ENCODE assay signal across 8 mouse cellular contexts in genomic region chr11:61854211-61854987, GRCm38 (mm10). TPM values are rescaled to one million over a fixed set of nuclear protein-coding genes. Genes with fewer than 3 reads are reported as not detected.
DNase-seq lines count a peak whose midpoint lies in the region; ATAC-seq lines count a peak whose summit lies in the region.

No protein-coding gene starts in this region.

- peak overlapping the region; percentile 88 for H3K4me2 ChIP-seq in intestine, embryonic 14.5 days (ENCODE audit: low read length)

- H3K4me3 ChIP-seq in intestine, embryonic 14.5 days (ENCODE audit: low read depth, low read length): peak overlapping the region; percentile 87

- no peaks in the 10 kb centered on the region for H3K27me3 ChIP-seq in intestine, embryonic 14.5 days (replicated peaks; ENCODE audit: control insufficient read depth, insufficient read depth, low read length)

- peak overlapping the region; percentile 85 for H3K27ac ChIP-seq in intestine, embryonic 14.5 days (ENCODE audit: low read depth)

- ATAC-seq in intestine, embryonic 14.5 days (replicated peaks; ENCODE audit: low FRiP score, low TSS enrichment, low read depth): peak; percentile 79
- peak; percentile 85 for ATAC-seq in megakaryocyte progenitor cell, adult 5-6 weeks (replicated peaks; ENCODE audit: poor library complexity)

- peaks cover 2% of the 10 kb centered on the region; the same call in 1 of the 2 replicates for H3K36me3 ChIP-seq in intestine, embryonic 14.5 days (ENCODE audit: control insufficient read depth, insufficient read depth, low read length)

- DNase-seq in adrenal gland, adult 18-20 months (ENCODE audit: low spot score in 2 of 2): peak; percentile 77 to 80
- peak; percentile 86 for DNase-seq in embryo, embryonic 10.5 days (ENCODE audit: low spot score)
- DNase-seq in gastrocnemius, postnatal 14 days: peak; percentile 83
- DNase-seq in intestine, embryonic 14.5 days (ENCODE audit: low spot score): peak; percentile 89
- DNase-seq in left cerebral cortex, postnatal 10 days (ENCODE audit: extremely low spot score in 1 of 2, low spot score in 2 of 2): peak; percentile 78 to 88
- peak; percentile 91 to 92 for DNase-seq in right cerebral cortex, postnatal 10 days (ENCODE audit: low spot score in 2 of 2)
- peak; percentile 79 for DNase-seq in urinary bladder, postnatal 14 days (ENCODE audit: low spot score)

- under 1% methylated on average over 79 of the region's 87 CpGs for WGBS in intestine, embryonic 14.5 days

- peak overlapping the region; percentile 68 for H3K9ac ChIP-seq in intestine, embryonic 14.5 days (ENCODE audit: low read length)

- H3K4me1 ChIP-seq in intestine, embryonic 14.5 days (replicated peaks; ENCODE audit: control insufficient read depth, insufficient read depth, low read length): no peaks in the 10 kb centered on the region

- no peaks in the 10 kb centered on the region for H3K9me3 ChIP-seq in intestine, embryonic 14.5 days (ENCODE audit: control insufficient read depth, low read length)

- intact Hi-C loops in gastrocnemius, postnatal 14 days (cut with DNase I; ENCODE audit: low total_unique reads): no loop called here
- intact Hi-C loops in left cerebral cortex, postnatal 10 days (cut with DNase I): no loop called here

RNA-seq across cellular contexts. Expression of gene Ulk2, which starts 0.5 kb away (rescaled TPM):
- total RNA-seq in adrenal gland, adult 18-20 months (2021): 10 to 100 TPM; 28.3 to 33.8 TPM
- 10 to 100 TPM; 54.6 to 55.8 TPM for total RNA-seq in gastrocnemius, postnatal 14 days (2021)
- polyA plus RNA-seq in intestine, embryonic 14.5 days (2014; fragmentation: Nextera tagmentation; extraction: Ambion mirVana): 15.9 and 16.7 TPM in 2 replicates
- total RNA-seq in left cerebral cortex, postnatal 10 days (2021): 100 to 1,000 TPM; 106 to 114 TPM
- 17.7 and 19.5 TPM in 2 replicates for total RNA-seq in megakaryocyte progenitor cell, adult 5-6 weeks (2015)
- 12.8 and 14.7 TPM in 2 replicates for total RNA-seq in megakaryocyte progenitor cell, adult 5-6 weeks (2017)

Comparison
In these comparisons a context has a peak if more than half of its experiments do, and no peak if none do; other contexts are left out.
1. Peak in every context shown above with its lines: DNase-seq, ATAC-seq, H3K4me3 ChIP-seq and H3K27ac ChIP-seq.